Mouse (Mus musculus): Measurements from ENCODE around the gene Tnks2.

- TF ChIP-seq CTCF (IDR thresholded peaks at IDR 0.05; ENCODE audit: borderline replicate concordance, insufficient read depth, low read length) (no peak), POLR2A (IDR thresholded peaks at IDR 0.05; ENCODE audit: low read depth, low read length) (no peak)
These were observed 53.7 kb downstream of the Tnks2 start for GRCm38 (mm10) chr19:36887706-36888105.

Data from embryonic fibroblast, embryonic 13.5 days (primary cell).